Mouse (Mus musculus) embryonic facial prominence, embryonic 11.5 days (tissue): ENCODE results near the gene 6030445D17Rik. TPM values are rescaled to one million over a fixed set of nuclear protein-coding genes. Genes with fewer than 3 reads are reported as not detected.

Experiments
- polyA plus RNA-seq: library from polyadenylated mRNA; unstranded; fragments of >200 nt; fragmentation: Nextera tagmentation; extraction: Ambion mirVana; gene quantifications from 2 replicates; pipeline ENCODE4 v1.2.1, GENCODE M21; 2014

Gene 6030445D17Rik
- polyA plus RNA-seq, 1 experiment from 2014 or later, result 0.15 TPM

Other genes starting within 250 kb of the 6030445D17Rik start
- 1.3 and 1.4 TPM in 2 replicates for gene Tcea3, start 214.5 kb upstream of the 6030445D17Rik start, polyA plus RNA-seq
- 24.3 and 28.0 TPM in 2 replicates for gene Zfp46, start 177.6 kb upstream of the 6030445D17Rik start, polyA plus RNA-seq
- 186 and 203 TPM in 2 replicates for gene Hnrnpr, start 151.3 kb upstream of the 6030445D17Rik start, polyA plus RNA-seq
- 0.11 and 0.47 TPM in 2 replicates for gene Htr1d, start 38.7 kb upstream of the 6030445D17Rik start, polyA plus RNA-seq
- 116 and 119 TPM in 2 replicates for gene Luzp1, start 7.5 kb downstream of the 6030445D17Rik start, polyA plus RNA-seq
- 76.9 and 88.3 TPM in 2 replicates for gene Kdm1a, start 140.5 kb downstream of the 6030445D17Rik start, polyA plus RNA-seq
- not detected in 2 replicates for gene Tex46, start 148.2 kb downstream of the 6030445D17Rik start, polyA plus RNA-seq
- not detected in 2 replicates for gene Lactbl1, start 160.4 kb downstream of the 6030445D17Rik start, polyA plus RNA-seq